Mouse (Mus musculus): ENCODE measurements around the gene Mad2l1. TPM values are rescaled to one million over a fixed set of nuclear protein-coding genes. Genes with fewer than 3 reads are reported as not detected.

Gene Mad2l1
- polyA plus RNA-seq (2021; fragmentation: Nextera tagmentation) = 3.9 and 4.0 TPM in 2 replicates
- long read RNA-seq, experiment 1, full-length matches to known transcripts = 6 of 7 reads
- long read RNA-seq, experiment 1, partial matches to known transcripts = 1 of 7 reads
- long read RNA-seq, experiment 1, other reads (novel, unspliced or antisense) = 0 of 7 reads
- long read RNA-seq, experiment 2, full-length matches to known transcripts = 20 of 25 reads
- long read RNA-seq, experiment 2, partial matches to known transcripts = 1 of 25 reads
- long read RNA-seq, experiment 2, other reads (novel, unspliced or antisense) = 4 of 25 reads

GRCm38 (mm10) chr6:66535028-66535862, at the start of gene Mad2l1:
Mad2l1 (plus strand) TSS chr6:66535390.

GRCm38 (mm10) chr6:66559996-66560395, 24.8 kb downstream of the Mad2l1 start, which contains the start of gene Vmn1r32:
Vmn1r32 (minus strand) TSS chr6:66560096.

Other genes starting within 250 kb of the Mad2l1 start
- not detected in 2 replicates for gene Vmn1r32, start 24.7 kb downstream of the Mad2l1 start, polyA plus RNA-seq (2021; fragmentation: Nextera tagmentation)
- not detected in 2 replicates for gene Vmn1r33, start 82.9 kb downstream of the Mad2l1 start, polyA plus RNA-seq (2021; fragmentation: Nextera tagmentation)
- not detected in 2 replicates for gene Vmn1r34, start 108.5 kb downstream of the Mad2l1 start, polyA plus RNA-seq (2021; fragmentation: Nextera tagmentation)
- gene Vmn1r35, start 150.5 kb downstream of the Mad2l1 start, polyA plus RNA-seq (2021; fragmentation: Nextera tagmentation) = not detected in 2 replicates
- not detected in 2 replicates for gene Vmn1r36, start 183.8 kb downstream of the Mad2l1 start, polyA plus RNA-seq (2021; fragmentation: Nextera tagmentation)
- not detected in 2 replicates for gene Vmn1r37, start 194.0 kb downstream of the Mad2l1 start, polyA plus RNA-seq (2021; fragmentation: Nextera tagmentation)
- not detected in 2 replicates for gene Vmn1r38, start 247.2 kb downstream of the Mad2l1 start, polyA plus RNA-seq (2021; fragmentation: Nextera tagmentation)

Measured in layer of hippocampus, adult 6 months (tissue).